Mouse (Mus musculus) adrenal gland, postnatal 14 days (tissue): ENCODE measurements around the gene Rdh13. TPM values are rescaled to one million over a fixed set of nuclear protein-coding genes. Genes with fewer than 3 reads are reported as not detected.
"Not testable (repeated sequence)": the region's sequence is repeated elsewhere in the genome, so short reads cannot be mapped to it uniquely, and the experiment has no call there.

ENCODE experiments used
- DNase-seq: peaks from one replicate; pipeline ENCODE4 v3.0.0; 2021; ENCODE audit warnings: mixed read lengths
- microRNA-seq, 2 experiments: library from miRNA; unstranded; fragments of <30 nt; microRNA quantifications; one replicate each; pipeline ENCODE4 v1.2.0; 2021
- total RNA-seq: library from RNA; stranded (reverse); gene quantifications from 2 replicates; pipeline ENCODE4 v1.2.3, GENCODE M21; 2021

Gene Rdh13
- total RNA-seq, 1 experiment from 2014 or later: 26.1 TPM

GRCm38 (mm10) chr7:4432026-4432425 lies 13.4 kb downstream of the Rdh13 start:
- DNase-seq: no peak

GRCm38 (mm10) chr7:4431548-4431947 lies 13.9 kb downstream of the Rdh13 start:
- DNase-seq: peak; percentile 79

- no peak for DNase-seq
Measured at GRCm38 (mm10) chr7:4430246-4430844, 15.1 kb downstream of the Rdh13 start.

- peak; percentile 87 for DNase-seq
Measured at GRCm38 (mm10) chr7:4427161-4427912, 18.1 kb downstream of the Rdh13 start.

- no peak for DNase-seq
Measured at GRCm38 (mm10) chr7:4420230-4420629, 25.2 kb downstream of the Rdh13 start.

- no peak for DNase-seq
Measured at GRCm38 (mm10) chr7:4419681-4420080, 25.8 kb downstream of the Rdh13 start.

- not testable (repeated sequence) for DNase-seq
Measured at GRCm38 (mm10) chr7:4412406-4412805, 33.0 kb downstream of the Rdh13 start.

- no peak for DNase-seq
Measured at GRCm38 (mm10) chr7:4397730-4398129, 47.7 kb downstream of the Rdh13 start, which contains the start of gene Gp6. TSS of gene Gp6 (minus strand) at chr7:4397744.

Small RNA genes lying within 50 kb of the gene (microRNA-seq; reads per million reads assigned to microRNA genes)
- 0 reads per million in 2 experiments for gene Gm24605
- gene Gm24752: 0 reads per million in 2 experiments
- gene Gm25349: 0 reads per million in 2 experiments

Other genes with a start within 250 kb of the Rdh13 start
- gene Lilra5, start 207.9 kb downstream of the Rdh13 start, total RNA-seq: 0.45 and 0.56 TPM in 2 replicates
- gene Ncr1, start 107.9 kb downstream of the Rdh13 start, total RNA-seq: 0.49 TPM in 1 of 2 replicates, not detected in the other
- gene Gp6, start 47.9 kb downstream of the Rdh13 start, total RNA-seq: 0.15 and 0.38 TPM in 2 replicates
- 5.9 TPM in 2 replicates for gene Eps8l1, start 15.0 kb upstream of the Rdh13 start, total RNA-seq
- 83.4 and 90.8 TPM in 2 replicates for gene Ppp1r12c, start 56.0 kb upstream of the Rdh13 start, total RNA-seq
- gene Tnnt1, start 70.7 kb upstream of the Rdh13 start, total RNA-seq: 1.1 and 2.0 TPM in 2 replicates
- 0.85 and 3.0 TPM in 2 replicates for gene Tnni3, start 78.6 kb upstream of the Rdh13 start, total RNA-seq
- 0.63 and 0.75 TPM in 2 replicates for gene Dnaaf3, start 86.8 kb upstream of the Rdh13 start, total RNA-seq
- 8.2 and 11.6 TPM in 2 replicates for gene Syt5, start 101.9 kb upstream of the Rdh13 start, total RNA-seq
- gene Ptprh, start 158.4 kb upstream of the Rdh13 start, total RNA-seq: not detected in 2 replicates
- 8.8 and 16.2 TPM in 2 replicates for gene Tmem86b, start 185.8 kb upstream of the Rdh13 start, total RNA-seq
- 80.9 and 86.1 TPM in 2 replicates for gene Ppp6r1, start 213.4 kb upstream of the Rdh13 start, total RNA-seq
- 34.0 and 37.9 TPM in 2 replicates for gene Hspbp1, start 239.4 kb upstream of the Rdh13 start, total RNA-seq
- gene Brsk1, start 245.0 kb upstream of the Rdh13 start, total RNA-seq: 6.0 and 8.4 TPM in 2 replicates